16 mouse cellular contexts compared by ENCODE assay signal in genomic region chr2:158165776-158166175, GRCm38 (mm10).
"Had no signal": no experiment of that assay in that cellular context is flagged by ENCODE, and none has a peak within 500 bp of the region (broad histone marks: within the 10 kb centered on the region; RNA-seq: fewer than 3 reads in every experiment).

No protein-coding gene starts in this region.

- H3K27ac ChIP-seq: layer of hippocampus, adult 2 months; limb, embryonic 10.5 days; limb, embryonic 13.5 days; liver, embryonic 13.5 days; macrophage; midbrain, embryonic 12.5 days; midbrain, embryonic 15.5 days; neural tube, embryonic 12.5 days; neural tube, embryonic 15.5 days had no signal

- ATAC-seq: lung, postnatal 0 days; midbrain, embryonic 15.5 days had no signal

- H3K4me1 ChIP-seq: midbrain, embryonic 12.5 days; midbrain, embryonic 15.5 days; neural tube, embryonic 12.5 days had no signal

- H3K9ac ChIP-seq: limb, embryonic 13.5 days; liver, embryonic 13.5 days; lung, embryonic 14.5 days; midbrain, embryonic 12.5 days; midbrain, embryonic 15.5 days; neural tube, embryonic 12.5 days; neural tube, embryonic 15.5 days had no signal

- H3K4me3 ChIP-seq: layer of hippocampus, adult 2 months; limb, embryonic 10.5 days; limb, embryonic 13.5 days; liver, embryonic 13.5 days; midbrain, embryonic 12.5 days; midbrain, embryonic 15.5 days; neural tube, embryonic 12.5 days; neural tube, embryonic 15.5 days had no signal

- DNase-seq: liver, embryonic 13.5 days; lung, embryonic 14.5 days; right cerebral cortex, adult 18-20 months; right cerebral cortex, postnatal 14 days; right cerebral cortex, postnatal 4 days; thymus, adult 18-20 months; thymus, postnatal 36 days had no signal

- H3K27me3 ChIP-seq: limb, embryonic 13.5 days; midbrain, embryonic 12.5 days; midbrain, embryonic 15.5 days; neural tube, embryonic 12.5 days; neural tube, embryonic 15.5 days had no signal

- H3K4me2 ChIP-seq: limb, embryonic 13.5 days; lung, embryonic 14.5 days; midbrain, embryonic 12.5 days; midbrain, embryonic 15.5 days; neural tube, embryonic 12.5 days; neural tube, embryonic 15.5 days had no signal

- H3K36me3 ChIP-seq: limb, embryonic 10.5 days; limb, embryonic 13.5 days; liver, embryonic 13.5 days; midbrain, embryonic 12.5 days; midbrain, embryonic 15.5 days; neural tube, embryonic 12.5 days; neural tube, embryonic 15.5 days had no signal

- H3K9me3 ChIP-seq: limb, embryonic 10.5 days; limb, embryonic 13.5 days; liver, embryonic 13.5 days; midbrain, embryonic 12.5 days; midbrain, embryonic 15.5 days; neural tube, embryonic 12.5 days; neural tube, embryonic 15.5 days had no signal
